Mouse (Mus musculus): ENCODE measurements around the gene Oxtr. TPM values are rescaled to one million over a fixed set of nuclear protein-coding genes. Genes with fewer than 3 reads are reported as not detected.

Oxtr gene
- not detected in 3 replicates for total RNA-seq (2017)

GRCm38 (mm10) chr6:112489910-112490559 lies at the start of gene Oxtr:
TSS of gene Oxtr (minus strand) at chr6:112489943.
- no peak for ATAC-seq (replicated peaks; ENCODE audit: insufficient number of reproducible peaks, low FRiP score, low TSS enrichment, poor library complexity, severe bottlenecking)

- no peak for ATAC-seq (replicated peaks; ENCODE audit: insufficient number of reproducible peaks, low FRiP score, low TSS enrichment, poor library complexity, severe bottlenecking)
Measured at GRCm38 (mm10) chr6:112525434-112525833, 35.7 kb upstream of the Oxtr start.

- ATAC-seq (replicated peaks; ENCODE audit: insufficient number of reproducible peaks, low FRiP score, low TSS enrichment, poor library complexity, severe bottlenecking): no peak
Measured at GRCm38 (mm10) chr6:112524459-112524858, 34.7 kb upstream of the Oxtr start.

- ATAC-seq (replicated peaks; ENCODE audit: insufficient number of reproducible peaks, low FRiP score, low TSS enrichment, poor library complexity, severe bottlenecking): no peak
Measured at GRCm38 (mm10) chr6:112517991-112518390, 28.2 kb upstream of the Oxtr start.

GRCm38 (mm10) chr6:112517572-112517971 lies 27.8 kb upstream of the Oxtr start:
- ATAC-seq (replicated peaks; ENCODE audit: insufficient number of reproducible peaks, low FRiP score, low TSS enrichment, poor library complexity, severe bottlenecking): no peak

- no peak for ATAC-seq (replicated peaks; ENCODE audit: insufficient number of reproducible peaks, low FRiP score, low TSS enrichment, poor library complexity, severe bottlenecking)
Measured at GRCm38 (mm10) chr6:112516496-112516895, 26.8 kb upstream of the Oxtr start.

- ATAC-seq (replicated peaks; ENCODE audit: insufficient number of reproducible peaks, low FRiP score, low TSS enrichment, poor library complexity, severe bottlenecking): no peak
Measured at GRCm38 (mm10) chr6:112514591-112514990, 24.8 kb upstream of the Oxtr start.

- ATAC-seq (replicated peaks; ENCODE audit: insufficient number of reproducible peaks, low FRiP score, low TSS enrichment, poor library complexity, severe bottlenecking): no peak
Measured at GRCm38 (mm10) chr6:112510346-112510745, 20.6 kb upstream of the Oxtr start.

GRCm38 (mm10) chr6:112509590-112510131 lies 19.9 kb upstream of the Oxtr start:
- no peak for ATAC-seq (replicated peaks; ENCODE audit: insufficient number of reproducible peaks, low FRiP score, low TSS enrichment, poor library complexity, severe bottlenecking)

GRCm38 (mm10) chr6:112507617-112508016 lies 17.9 kb upstream of the Oxtr start:
- no peak for ATAC-seq (replicated peaks; ENCODE audit: insufficient number of reproducible peaks, low FRiP score, low TSS enrichment, poor library complexity, severe bottlenecking)

- no peak for ATAC-seq (replicated peaks; ENCODE audit: insufficient number of reproducible peaks, low FRiP score, low TSS enrichment, poor library complexity, severe bottlenecking)
Measured at GRCm38 (mm10) chr6:112501156-112501555, 11.4 kb upstream of the Oxtr start.

- ATAC-seq (replicated peaks; ENCODE audit: insufficient number of reproducible peaks, low FRiP score, low TSS enrichment, poor library complexity, severe bottlenecking): no peak
Measured at GRCm38 (mm10) chr6:112499456-112499855, 9.7 kb upstream of the Oxtr start.

GRCm38 (mm10) chr6:112498716-112499115 lies 9.0 kb upstream of the Oxtr start:
- no peak for ATAC-seq (replicated peaks; ENCODE audit: insufficient number of reproducible peaks, low FRiP score, low TSS enrichment, poor library complexity, severe bottlenecking)

- ATAC-seq (replicated peaks; ENCODE audit: insufficient number of reproducible peaks, low FRiP score, low TSS enrichment, poor library complexity, severe bottlenecking): no peak
Measured at GRCm38 (mm10) chr6:112497456-112497855, 7.7 kb upstream of the Oxtr start.

- no peak for ATAC-seq (replicated peaks; ENCODE audit: insufficient number of reproducible peaks, low FRiP score, low TSS enrichment, poor library complexity, severe bottlenecking)
Measured at GRCm38 (mm10) chr6:112496291-112497060, 6.7 kb upstream of the Oxtr start.

- ATAC-seq (replicated peaks; ENCODE audit: insufficient number of reproducible peaks, low FRiP score, low TSS enrichment, poor library complexity, severe bottlenecking): no peak
Measured at GRCm38 (mm10) chr6:112495219-112495618, 5.5 kb upstream of the Oxtr start.

GRCm38 (mm10) chr6:112494620-112495081 lies 4.9 kb upstream of the Oxtr start:
- no peak for ATAC-seq (replicated peaks; ENCODE audit: insufficient number of reproducible peaks, low FRiP score, low TSS enrichment, poor library complexity, severe bottlenecking)

GRCm38 (mm10) chr6:112493371-112493770 lies 3.6 kb upstream of the Oxtr start:
- no peak for ATAC-seq (replicated peaks; ENCODE audit: insufficient number of reproducible peaks, low FRiP score, low TSS enrichment, poor library complexity, severe bottlenecking)

- ATAC-seq (replicated peaks; ENCODE audit: insufficient number of reproducible peaks, low FRiP score, low TSS enrichment, poor library complexity, severe bottlenecking): no peak
Measured at GRCm38 (mm10) chr6:112492656-112493055, 2.9 kb upstream of the Oxtr start.

- ATAC-seq (replicated peaks; ENCODE audit: insufficient number of reproducible peaks, low FRiP score, low TSS enrichment, poor library complexity, severe bottlenecking): no peak
Measured at GRCm38 (mm10) chr6:112491521-112491920, 1.8 kb upstream of the Oxtr start.
